ENCODE assay signal across 19 mouse cellular contexts in genomic region chr3:104814746-104815145, GRCm38 (mm10). TPM values are rescaled to one million over a fixed set of nuclear protein-coding genes. Genes with fewer than 3 reads are reported as not detected.
"Had no signal": no experiment of that assay in that cellular context is flagged by ENCODE, and none has a peak within 500 bp of the region (broad histone marks: within the 10 kb centered on the region; RNA-seq: fewer than 3 reads in every experiment).

No protein-coding gene starts in this region.

- H3K9ac ChIP-seq: liver, embryonic 13.5 days; neural tube, embryonic 13.5 days had no signal

- DNase-seq: kidney, adult 18-20 months; kidney, postnatal 25 days; layer of hippocampus, adult 9-11 months; liver, embryonic 13.5 days; lung, adult 2 months; midbrain, embryonic 14.5 days; retina, postnatal 1 day; thymus, adult 18-20 months; thymus, postnatal 36 days had no signal

- H3K36me3 ChIP-seq: midbrain, embryonic 10.5 days; neural tube, embryonic 13.5 days had no signal

- H3K4me2 ChIP-seq: liver, embryonic 13.5 days; neural tube, embryonic 13.5 days had no signal

- H3K27me3 ChIP-seq: liver, embryonic 13.5 days; megakaryocyte, embryonic 14.5 days; neural tube, embryonic 13.5 days had no signal

- H3K9me3 ChIP-seq: liver, embryonic 13.5 days; megakaryocyte, embryonic 14.5 days; midbrain, embryonic 10.5 days; neural tube, embryonic 13.5 days had no signal

- H3K27ac ChIP-seq: kidney, postnatal 0 days; layer of hippocampus, adult 2 months; left cerebral cortex, adult 2 months; liver, embryonic 13.5 days; midbrain, embryonic 10.5 days; neural tube, embryonic 13.5 days had no signal

- H3K4me3 ChIP-seq: layer of hippocampus, adult 2 months; left cerebral cortex, adult 2 months; liver, embryonic 13.5 days; megakaryocyte, embryonic 14.5 days; midbrain, embryonic 10.5 days; neural tube, embryonic 13.5 days had no signal

RNA-seq across cellular contexts. Expression of gene Fam19a3, which starts 33.1 kb away (rescaled TPM):
- total RNA-seq: layer of hippocampus, adult 2 months; layer of hippocampus, postnatal 25 days; left cerebral cortex, postnatal 10 days; neutrophil, adult 5-6 weeks had no signal
- polyA plus RNA-seq: liver, embryonic 13.5 days; liver, embryonic 16.5 days; midbrain, embryonic 14.5 days; neural tube, embryonic 13.5 days had no signal

RNA-seq across cellular contexts. Expression of gene Ppm1j, which starts 33.9 kb away (rescaled TPM):
- total RNA-seq: neutrophil, adult 5-6 weeks had no signal
